Mouse (Mus musculus) midbrain, embryonic 13.5 days (tissue): ENCODE results near the gene Btbd35f22. TPM values are rescaled to one million over a fixed set of nuclear protein-coding genes. Genes with fewer than 3 reads are reported as not detected.
"Not testable (repeated sequence)": the region's sequence is repeated elsewhere in the genome, so short reads cannot be mapped to it uniquely, and the experiment has no call there.

Experiments used
- ATAC-seq: fragments of 200-750 bp; cut with Nextera tagmentation; 2 replicates; pipeline ENCODE4 v1.8.0; 2017; ENCODE audit warnings: mild to moderate bottlenecking, moderate TSS enrichment, moderate library complexity
- H3K27ac ChIP-seq: fragments of 300-500 bp; sonication (generic); 2 replicates; pipeline ENCODE4 v1.5.1; 2015; ENCODE audit warnings: inconsistent platforms, mild to moderate bottlenecking, moderate library complexity
- H3K27me3 ChIP-seq: fragments of 300-500 bp; sonication (generic); 2 replicates; pipeline ENCODE4 v1.6.1; 2015; ENCODE audit warnings: mild to moderate bottlenecking, inconsistent platforms
- H3K36me3 ChIP-seq: fragments of 300-500 bp; sonication (generic); 2 replicates; pipeline ENCODE4 v1.6.1; 2015; ENCODE audit warnings: mild to moderate bottlenecking, inconsistent platforms
- H3K4me1 ChIP-seq: fragments of 300-500 bp; sonication (generic); replicated peaks from 2 replicates; pipeline ENCODE4 v1.6.1; 2015; ENCODE audit warnings: inconsistent platforms
- H3K4me2 ChIP-seq: fragments of 300-500 bp; sonication (generic); replicated peaks from 2 replicates; pipeline ENCODE4 v1.6.1; 2015; ENCODE audit warnings: moderate library complexity, mild to moderate bottlenecking, inconsistent platforms
- H3K4me3 ChIP-seq: fragments of 300-500 bp; sonication (generic); replicated peaks from 2 replicates; pipeline ENCODE4 v1.5.1; 2015; ENCODE audit warnings: mild to moderate bottlenecking, inconsistent platforms
- H3K9ac ChIP-seq: fragments of 300-500 bp; sonication (generic); replicated peaks from 2 replicates; pipeline ENCODE4 v1.6.1; 2015; ENCODE audit warnings: mild to moderate bottlenecking, inconsistent platforms
- H3K9me3 ChIP-seq: fragments of 300-500 bp; sonication (generic); 2 replicates; pipeline ENCODE4 v1.6.1; 2016; ENCODE audit warnings: mild to moderate bottlenecking, inconsistent platforms
- WGBS: fragments of 180-500 bp; shearing (Covaris S2); methylation state at CpG from one replicate; pipeline ENCODE4 v1.1.7; 2015; 5-methylcytosine and 5-hydroxymethylcytosine counted together
- polyA plus RNA-seq: library from polyadenylated mRNA; unstranded; fragments of >200 nt; fragmentation: Nextera tagmentation; extraction: Ambion mirVana; gene quantifications from 2 replicates; pipeline ENCODE4 v1.2.1, GENCODE M21; 2015

The Btbd35f22 gene
- not detected in 2 replicates for polyA plus RNA-seq

- H3K9ac ChIP-seq, H3K36me3 ChIP-seq, H3K9me3 ChIP-seq, H3K27me3 ChIP-seq, H3K4me2 ChIP-seq, H3K4me3 ChIP-seq, H3K27ac ChIP-seq, ATAC-seq, H3K4me1 ChIP-seq: not testable (repeated sequence)
- no CpG with 5 or more reads among the region's 3 CpGs for WGBS
Observed at GRCm38 (mm10) chrX:32047529-32047928, at the start of gene Btbd35f22. Gene Btbd35f22 (plus strand): TSS chrX:32047829.

Other genes starting within 250 kb of the Btbd35f22 start
- not detected in 2 replicates for gene Gm21637, start 85.8 kb upstream of the Btbd35f22 start, polyA plus RNA-seq
- not detected in 2 replicates for gene Btbd35f2, start 230.6 kb downstream of the Btbd35f22 start, polyA plus RNA-seq